ENCODE assay signal across 29 mouse cellular contexts in the genomic region with DNA sequence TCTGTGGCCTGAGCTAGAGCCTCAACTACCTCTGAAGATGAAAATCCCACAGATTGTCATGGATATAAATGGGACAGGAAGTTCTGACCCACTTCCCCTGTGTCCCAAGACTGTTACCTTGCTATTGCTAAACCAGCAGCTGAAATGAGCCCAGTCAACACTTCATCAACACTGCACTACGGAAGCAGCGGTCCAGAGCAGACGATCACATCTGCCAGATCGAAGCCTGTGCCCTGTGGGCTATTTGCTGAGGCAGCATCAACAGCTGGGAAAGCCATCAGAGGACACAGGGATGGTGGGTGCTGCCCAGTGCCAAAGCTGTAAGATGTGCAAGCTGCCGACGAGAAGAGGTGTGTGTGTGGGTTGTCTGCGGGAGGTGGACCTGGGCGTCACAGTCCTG.
DNase-seq lines count a peak whose midpoint lies in the region; ATAC-seq and TF ChIP-seq lines count a peak whose summit lies in the region.
"Had no signal": no experiment of that assay in that cellular context is flagged by ENCODE, and none has a peak within 500 bp of the region (broad histone marks: within the 10 kb centered on the region; RNA-seq: fewer than 3 reads in every experiment).

No protein-coding gene starts in this region.

- 63% methylated on average over 8 of the region's 8 CpGs for WGBS in hindbrain, embryonic 15.5 days
- 64% methylated on average over 8 of the region's 8 CpGs for WGBS in hindbrain, embryonic 13.5 days
- 56% methylated on average over 8 of the region's 8 CpGs for WGBS in limb, embryonic 12.5 days
- WGBS in lung, postnatal 0 days, result 62% methylated on average over 8 of the region's 8 CpGs
- WGBS in stomach, postnatal 0 days, result 84% methylated on average over 8 of the region's 8 CpGs

- peak; percentile 58 for DNase-seq in lung, postnatal 0 days (ENCODE audit: low spot score)
- DNase-seq in stomach, postnatal 0 days (ENCODE audit: low spot score), result no peak
- no peak for DNase-seq in heart, postnatal 4 days
- DNase-seq: adrenal gland, adult 2 months; B cell, adult 2 months; cerebellum, adult 11 months; cerebellum, adult 9-11 months; gastrocnemius, postnatal 10 days; heart, adult 11 months; kidney, adult 18-20 months; layer of hippocampus, adult 9-11 months; left cerebral cortex, postnatal 4 days; right cerebral cortex, postnatal 14 days had no signal

- no peak for TF ChIP-seq CTCF in lung, postnatal 0 days (IDR thresholded peaks at IDR 0.05)
- TF ChIP-seq CTCF in stomach, postnatal 0 days (IDR thresholded peaks at IDR 0.05; ENCODE audit: low read depth), result no peak

- H3K27ac ChIP-seq in hindbrain, embryonic 15.5 days (replicated peaks), result 0 out of 2 replicates have a peak overlapping the region, but pooled peaks have one; percentile 18
- no peak overlapping the region; the same call in 1 of the 2 replicates for H3K27ac ChIP-seq in hindbrain, embryonic 13.5 days
- H3K27ac ChIP-seq in limb, embryonic 12.5 days, result peak overlapping the region; percentile 71
- no peak overlapping the region for H3K27ac ChIP-seq in lung, postnatal 0 days (ENCODE audit: low read length)
- H3K27ac ChIP-seq in stomach, postnatal 0 days (replicated peaks), result no peak overlapping the region
- H3K27ac ChIP-seq: embryonic facial prominence, embryonic 12.5 days; left cerebral cortex, adult 2 months; liver, embryonic 12.5 days; macrophage had no signal

- H3K27me3 ChIP-seq in hindbrain, embryonic 15.5 days, result no peaks in the 10 kb centered on the region
- no peaks in the 10 kb centered on the region for H3K27me3 ChIP-seq in hindbrain, embryonic 13.5 days
- no peaks in the 10 kb centered on the region; the same call in 1 of the 2 replicates for H3K27me3 ChIP-seq in limb, embryonic 12.5 days
- H3K27me3 ChIP-seq in lung, postnatal 0 days (replicated peaks; ENCODE audit: insufficient read depth, low read length), result no peaks in the 10 kb centered on the region
- no peaks in the 10 kb centered on the region for H3K27me3 ChIP-seq in megakaryocyte, embryonic 14.5 days (replicated peaks)
- no peaks in the 10 kb centered on the region for H3K27me3 ChIP-seq in stomach, postnatal 0 days (ENCODE audit: control insufficient read depth, insufficient read depth, low read length)
- H3K27me3 ChIP-seq: CH12.LX; embryonic facial prominence, embryonic 12.5 days; liver, embryonic 12.5 days; Patski had no signal

- no peak for ATAC-seq in hindbrain, embryonic 15.5 days (ENCODE audit: low FRiP score, low read depth)
- no peak for ATAC-seq in hindbrain, embryonic 13.5 days (ENCODE audit: low FRiP score)
- no peak for ATAC-seq in limb, embryonic 12.5 days (ENCODE audit: insufficient number of reproducible peaks, insufficient read depth, low FRiP score, low TSS enrichment, low read depth)
- peak; percentile 74 for ATAC-seq in lung, postnatal 0 days
- no peak for ATAC-seq in stomach, postnatal 0 days (ENCODE audit: low FRiP score, low TSS enrichment)
- ATAC-seq: forebrain, embryonic 14.5 days; inflammation-experienced regulatory T-cells, adult 6 months; Patski had no signal

- peaks cover 38% of the 10 kb centered on the region for H3K4me1 ChIP-seq in hindbrain, embryonic 15.5 days (replicated peaks)
- peaks cover 56% of the 10 kb centered on the region for H3K4me1 ChIP-seq in hindbrain, embryonic 13.5 days (replicated peaks)
- peaks cover 68% of the 10 kb centered on the region for H3K4me1 ChIP-seq in limb, embryonic 12.5 days (replicated peaks)
- H3K4me1 ChIP-seq in lung, postnatal 0 days (ENCODE audit: insufficient read depth, low read depth, low read length), result peaks cover 6% of the 10 kb centered on the region; the same call in 1 of the 2 replicates
- peaks cover 100% of the 10 kb centered on the region for H3K4me1 ChIP-seq in megakaryocyte, embryonic 14.5 days
- H3K4me1 ChIP-seq in stomach, postnatal 0 days (replicated peaks; ENCODE audit: control insufficient read depth, insufficient read depth), result no peaks in the 10 kb centered on the region

- TF ChIP-seq EP300 in lung, postnatal 0 days (IDR thresholded peaks at IDR 0.05), result peak; percentile 32; the same call in 1 of the 2 replicates
- TF ChIP-seq EP300 in stomach, postnatal 0 days (optimal IDR thresholded peaks at IDR 0.05), result no peak

- H3K36me3 ChIP-seq in hindbrain, embryonic 15.5 days, result no peaks in the 10 kb centered on the region
- H3K36me3 ChIP-seq in hindbrain, embryonic 13.5 days, result peaks cover 46% of the 10 kb centered on the region
- H3K36me3 ChIP-seq in limb, embryonic 12.5 days, result peaks cover 16% of the 10 kb centered on the region; the same call in 1 of the 2 replicates
- H3K36me3 ChIP-seq in lung, postnatal 0 days (ENCODE audit: insufficient read depth, low read length), result 0 out of 2 replicates have a peak, but pooled peaks cover 4% of the 10 kb centered on the region
- H3K36me3 ChIP-seq in megakaryocyte, embryonic 14.5 days (replicated peaks; ENCODE audit: low read length), result peaks cover 100% of the 10 kb centered on the region
- H3K36me3 ChIP-seq in stomach, postnatal 0 days (ENCODE audit: control insufficient read depth, insufficient read depth, low read length), result no peaks in the 10 kb centered on the region; the same call in 1 of the 2 replicates

- no peak overlapping the region for H3K4me3 ChIP-seq in hindbrain, embryonic 15.5 days
- no peak overlapping the region for H3K4me3 ChIP-seq in hindbrain, embryonic 13.5 days
- no peak overlapping the region for H3K4me3 ChIP-seq in limb, embryonic 12.5 days (replicated peaks)
- no peak overlapping the region for H3K4me3 ChIP-seq in lung, postnatal 0 days (ENCODE audit: low read depth, low read length)
- peak overlapping the region; percentile 69 for H3K4me3 ChIP-seq in megakaryocyte, embryonic 14.5 days (replicated peaks)
- H3K4me3 ChIP-seq in stomach, postnatal 0 days (ENCODE audit: low read depth, low read length), result no peak overlapping the region
- H3K4me3 ChIP-seq: embryonic facial prominence, embryonic 12.5 days; hindbrain, embryonic 10.5 days; left cerebral cortex, adult 2 months; liver, embryonic 12.5 days had no signal

- H3K9ac ChIP-seq in hindbrain, embryonic 15.5 days, result no peak overlapping the region
- H3K9ac ChIP-seq in hindbrain, embryonic 13.5 days, result no peak overlapping the region
- no peak overlapping the region for H3K9ac ChIP-seq in limb, embryonic 12.5 days (replicated peaks)
- H3K9ac ChIP-seq in lung, postnatal 0 days (replicated peaks; ENCODE audit: low read depth), result no peak overlapping the region
- H3K9ac ChIP-seq in stomach, postnatal 0 days (ENCODE audit: low read length), result no peak overlapping the region
- H3K9ac ChIP-seq: embryonic facial prominence, embryonic 12.5 days; liver, embryonic 12.5 days had no signal

- H3K4me2 ChIP-seq in hindbrain, embryonic 15.5 days, result no peak overlapping the region
- no peak overlapping the region for H3K4me2 ChIP-seq in hindbrain, embryonic 13.5 days
- 0 out of 2 replicates have a peak overlapping the region, but pooled peaks have one; percentile 8 for H3K4me2 ChIP-seq in limb, embryonic 12.5 days
- H3K4me2 ChIP-seq in lung, postnatal 0 days (replicated peaks; ENCODE audit: low read depth, low read length), result no peak overlapping the region
- H3K4me2 ChIP-seq in stomach, postnatal 0 days (replicated peaks; ENCODE audit: low read depth), result no peak overlapping the region
- H3K4me2 ChIP-seq: embryonic facial prominence, embryonic 12.5 days; heart, embryonic 11.5 days; liver, embryonic 12.5 days; midbrain, embryonic 11.5 days had no signal

- H3K9me3 ChIP-seq in hindbrain, embryonic 15.5 days, result no peaks in the 10 kb centered on the region
- H3K9me3 ChIP-seq in hindbrain, embryonic 13.5 days, result no peaks in the 10 kb centered on the region
- H3K9me3 ChIP-seq in limb, embryonic 12.5 days, result no peaks in the 10 kb centered on the region
- H3K9me3 ChIP-seq in lung, postnatal 0 days (ENCODE audit: low read length), result no peaks in the 10 kb centered on the region
- no peaks in the 10 kb centered on the region for H3K9me3 ChIP-seq in megakaryocyte, embryonic 14.5 days
- H3K9me3 ChIP-seq in stomach, postnatal 0 days (ENCODE audit: control insufficient read depth, low read length), result no peaks in the 10 kb centered on the region
- H3K9me3 ChIP-seq: embryonic facial prominence, embryonic 12.5 days; G1E; hindbrain, embryonic 10.5 days; liver, embryonic 12.5 days had no signal

Comparison
In these comparisons a context has a peak if more than half of its experiments do, and no peak if none do; other contexts are left out.
1. H3K27ac ChIP-seq: peak in hindbrain, embryonic 15.5 days (single experiment) and limb, embryonic 12.5 days (single experiment); none in hindbrain, embryonic 13.5 days (single experiment), lung, postnatal 0 days (single experiment) and stomach, postnatal 0 days (single experiment).